Mouse (Mus musculus): ENCODE data around the gene Zbtb4. TPM values are rescaled to one million over a fixed set of nuclear protein-coding genes. Genes with fewer than 3 reads are reported as not detected.

The Zbtb4 gene
- polyA plus RNA-seq, 1 experiment = 35.6 TPM

- TF ChIP-seq CTCF (IDR thresholded peaks at IDR 0.05; ENCODE audit: borderline replicate concordance, control insufficient read depth, extremely low read depth, insufficient read depth, low read length, poor library complexity) = no peak
- H3K4me1 ChIP-seq (replicated peaks; ENCODE audit: control insufficient read depth, insufficient read depth, low read length) = peaks cover 10% of the 10 kb centered on the region
- DNase-seq = peak; percentile 48
- 42% methylated on average over 3 of the region's 3 CpGs for WGBS
- H3K27me3 ChIP-seq (ENCODE audit: control insufficient read depth, insufficient read depth, low read length) = no peaks in the 10 kb centered on the region
- H3K36me3 ChIP-seq (ENCODE audit: control insufficient read depth, insufficient read depth, low read length) = no peaks in the 10 kb centered on the region; the same call in 1 of the 2 replicates
- H3K4me3 ChIP-seq (ENCODE audit: control insufficient read depth, insufficient read depth, low read length) = no peak overlapping the region
- H3K27ac ChIP-seq (ENCODE audit: control insufficient read depth, insufficient read depth, low read length) = no peak overlapping the region
These were observed 11.0 kb upstream of the Zbtb4 start for GRCm38 (mm10) chr11:69754701-69755100.

GRCm38 (mm10) chr11:69757303-69758089 is 8.2 kb upstream of the Zbtb4 start:
- Histone ChIP-seq H3K27me3 (ENCODE audit: control insufficient read depth, insufficient read depth, low read length) (no peaks in the 10 kb centered on the region), H3K4me3 (ENCODE audit: control insufficient read depth, insufficient read depth, low read length) (peak overlapping the region; percentile 47), H3K36me3 (ENCODE audit: control insufficient read depth, insufficient read depth, low read length) (no peaks in the 10 kb centered on the region), H3K27ac (ENCODE audit: control insufficient read depth, insufficient read depth, low read length) (peak overlapping the region; percentile 70), H3K4me1 (replicated peaks; ENCODE audit: control insufficient read depth, insufficient read depth, low read length) (peaks cover 14% of the 10 kb centered on the region)
- DNase-seq = no peak
- TF ChIP-seq CTCF (IDR thresholded peaks at IDR 0.05; ENCODE audit: borderline replicate concordance, control insufficient read depth, extremely low read depth, insufficient read depth, low read length, poor library complexity) (no peak), POLR2A (IDR thresholded peaks at IDR 0.05; ENCODE audit: control insufficient read depth, extremely low read depth, insufficient read depth, low read length, poor library complexity) (no peak)
- WGBS = 44% methylated on average over 9 of the region's 9 CpGs

- Histone ChIP-seq H3K36me3 (ENCODE audit: control insufficient read depth, insufficient read depth, low read length) (no peaks in the 10 kb centered on the region), H3K27ac (ENCODE audit: control insufficient read depth, insufficient read depth, low read length) (peak overlapping the region; percentile 81), H3K27me3 (ENCODE audit: control insufficient read depth, insufficient read depth, low read length) (no peaks in the 10 kb centered on the region), H3K4me1 (replicated peaks; ENCODE audit: control insufficient read depth, insufficient read depth, low read length) (peaks cover 14% of the 10 kb centered on the region), H3K4me3 (ENCODE audit: control insufficient read depth, insufficient read depth, low read length) (peak overlapping the region; percentile 47)
- TF ChIP-seq CTCF (IDR thresholded peaks at IDR 0.05; ENCODE audit: borderline replicate concordance, control insufficient read depth, extremely low read depth, insufficient read depth, low read length, poor library complexity) = 0 out of 2 replicates have a peak, but pooled peaks have one; percentile 30
- no peak for TF ChIP-seq POLR2A (IDR thresholded peaks at IDR 0.05; ENCODE audit: control insufficient read depth, extremely low read depth, insufficient read depth, low read length, poor library complexity)
- DNase-seq = peak; percentile 96
- 2% methylated on average over 26 of the region's 26 CpGs for WGBS
These were observed 7.6 kb upstream of the Zbtb4 start for GRCm38 (mm10) chr11:69758090-69758456.

GRCm38 (mm10) chr11:69758478-69758970 is 7.2 kb upstream of the Zbtb4 start, which contains the start of gene Polr2a:
TSS of gene Polr2a (minus strand) at chr11:69758637.
- Histone ChIP-seq H3K4me3 (ENCODE audit: control insufficient read depth, insufficient read depth, low read length) (peak within 1 kb of the TSS; percentile 69), H3K27ac (ENCODE audit: control insufficient read depth, insufficient read depth, low read length) (peak within 1 kb of the TSS; percentile 93), H3K27me3 (ENCODE audit: control insufficient read depth, insufficient read depth, low read length) (no peaks in the 10 kb centered on the region), H3K36me3 (ENCODE audit: control insufficient read depth, insufficient read depth, low read length) (no peaks in the 10 kb centered on the region), H3K4me1 (replicated peaks; ENCODE audit: control insufficient read depth, insufficient read depth, low read length) (peaks cover 14% of the 10 kb centered on the region)
- peak; percentile 18; the same call in 1 of the 2 replicates for TF ChIP-seq CTCF (IDR thresholded peaks at IDR 0.05; ENCODE audit: borderline replicate concordance, control insufficient read depth, extremely low read depth, insufficient read depth, low read length, poor library complexity)
- TF ChIP-seq POLR2A (IDR thresholded peaks at IDR 0.05; ENCODE audit: control insufficient read depth, extremely low read depth, insufficient read depth, low read length, poor library complexity) = peak; percentile 100
- peak; percentile 96 for DNase-seq
- under 1% methylated on average over 36 of the region's 36 CpGs for WGBS

- Histone ChIP-seq H3K4me1 (replicated peaks; ENCODE audit: control insufficient read depth, insufficient read depth, low read length) (peaks cover 14% of the 10 kb centered on the region), H3K27me3 (ENCODE audit: control insufficient read depth, insufficient read depth, low read length) (no peaks in the 10 kb centered on the region), H3K27ac (ENCODE audit: control insufficient read depth, insufficient read depth, low read length) (peak overlapping the region; percentile 93), H3K4me3 (ENCODE audit: control insufficient read depth, insufficient read depth, low read length) (peak overlapping the region; percentile 69), H3K36me3 (ENCODE audit: control insufficient read depth, insufficient read depth, low read length) (no peaks in the 10 kb centered on the region)
- TF ChIP-seq CTCF (IDR thresholded peaks at IDR 0.05; ENCODE audit: borderline replicate concordance, control insufficient read depth, extremely low read depth, insufficient read depth, low read length, poor library complexity) = no peak
- no peak; the same call in 1 of the 2 replicates for TF ChIP-seq POLR2A (IDR thresholded peaks at IDR 0.05; ENCODE audit: control insufficient read depth, extremely low read depth, insufficient read depth, low read length, poor library complexity)
- peak; percentile 64 for DNase-seq
- WGBS = under 1% methylated on average over 37 of the region's 37 CpGs
These were observed 6.6 kb upstream of the Zbtb4 start for GRCm38 (mm10) chr11:69758971-69759721.

GRCm38 (mm10) chr11:69760160-69760900 is 5.4 kb upstream of the Zbtb4 start:
- no peak for DNase-seq
- no peak overlapping the region for H3K27ac ChIP-seq (ENCODE audit: control insufficient read depth, insufficient read depth, low read length)
- no peak for TF ChIP-seq POLR2A (IDR thresholded peaks at IDR 0.05; ENCODE audit: control insufficient read depth, extremely low read depth, insufficient read depth, low read length, poor library complexity)
- TF ChIP-seq CTCF (IDR thresholded peaks at IDR 0.05; ENCODE audit: borderline replicate concordance, control insufficient read depth, extremely low read depth, insufficient read depth, low read length, poor library complexity) = no peak
- WGBS = 93% methylated on average over 14 of the region's 14 CpGs
- no peaks in the 10 kb centered on the region for H3K27me3 ChIP-seq (ENCODE audit: control insufficient read depth, insufficient read depth, low read length)
- H3K4me3 ChIP-seq (ENCODE audit: control insufficient read depth, insufficient read depth, low read length) = no peak overlapping the region
- no peaks in the 10 kb centered on the region for H3K36me3 ChIP-seq (ENCODE audit: control insufficient read depth, insufficient read depth, low read length)
- peaks cover 18% of the 10 kb centered on the region for H3K4me1 ChIP-seq (replicated peaks; ENCODE audit: control insufficient read depth, insufficient read depth, low read length)

Measured in thymus, adult 2 months (tissue).